Mouse (Mus musculus): ENCODE results near the gene Cxadr. TPM values are rescaled to one million over a fixed set of nuclear protein-coding genes. Genes with fewer than 3 reads are reported as not detected.

Gene Cxadr
- total RNA-seq, 1 experiment from 2014 or later, result 0.32 TPM

GRCm38 (mm10) chr16:78302678-78303050, 1.4 kb downstream of the Cxadr start:
- no peak for ATAC-seq (replicated peaks; ENCODE audit: low read depth, poor library complexity, severe bottlenecking)

GRCm38 (mm10) chr16:78305606-78306100, 4.4 kb downstream of the Cxadr start:
- ATAC-seq (replicated peaks; ENCODE audit: low read depth, poor library complexity, severe bottlenecking), result no peak

- no peak for ATAC-seq (replicated peaks; ENCODE audit: low read depth, poor library complexity, severe bottlenecking)
Measured at GRCm38 (mm10) chr16:78306606-78307005, 5.3 kb downstream of the Cxadr start.

DNA sequence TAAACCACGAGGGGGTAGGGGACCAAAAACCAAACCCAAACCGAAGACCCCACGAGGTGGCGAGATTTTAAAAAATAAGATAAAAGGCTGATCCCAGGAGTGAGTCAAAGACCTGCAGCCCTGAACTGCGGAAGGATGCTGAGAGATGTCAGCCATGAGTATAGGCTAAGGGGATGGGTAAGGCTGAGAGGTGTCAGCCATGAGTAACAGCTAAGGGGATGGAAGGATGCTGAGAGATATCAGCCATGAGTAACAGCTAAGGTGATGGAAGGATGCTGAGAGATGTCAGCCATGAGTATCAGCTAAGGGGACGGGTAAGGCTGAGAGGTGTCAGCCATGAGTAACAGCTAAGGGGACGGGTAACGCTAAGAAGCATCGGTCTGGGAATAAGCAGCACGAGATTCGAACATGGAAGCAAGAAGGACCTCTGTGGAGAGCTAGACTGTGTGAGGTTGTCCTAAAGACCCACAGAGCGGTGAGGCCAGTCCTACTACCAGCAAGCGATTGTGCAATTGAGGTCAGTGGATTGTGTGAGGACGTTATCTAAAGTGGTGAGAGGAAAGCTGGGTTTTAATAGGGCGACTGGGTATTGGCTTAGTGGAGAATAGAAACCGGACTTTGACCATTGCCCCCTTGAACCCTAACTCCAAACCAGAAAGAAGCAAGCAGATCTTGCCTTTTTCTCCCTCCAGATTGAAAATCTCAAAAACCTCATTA, 6.3 kb downstream of the Cxadr start:
- ATAC-seq (replicated peaks; ENCODE audit: low read depth, poor library complexity, severe bottlenecking), result no peak

GRCm38 (mm10) chr16:78309258-78309657, 8.0 kb downstream of the Cxadr start:
- no peak for ATAC-seq (replicated peaks; ENCODE audit: low read depth, poor library complexity, severe bottlenecking)

DNA sequence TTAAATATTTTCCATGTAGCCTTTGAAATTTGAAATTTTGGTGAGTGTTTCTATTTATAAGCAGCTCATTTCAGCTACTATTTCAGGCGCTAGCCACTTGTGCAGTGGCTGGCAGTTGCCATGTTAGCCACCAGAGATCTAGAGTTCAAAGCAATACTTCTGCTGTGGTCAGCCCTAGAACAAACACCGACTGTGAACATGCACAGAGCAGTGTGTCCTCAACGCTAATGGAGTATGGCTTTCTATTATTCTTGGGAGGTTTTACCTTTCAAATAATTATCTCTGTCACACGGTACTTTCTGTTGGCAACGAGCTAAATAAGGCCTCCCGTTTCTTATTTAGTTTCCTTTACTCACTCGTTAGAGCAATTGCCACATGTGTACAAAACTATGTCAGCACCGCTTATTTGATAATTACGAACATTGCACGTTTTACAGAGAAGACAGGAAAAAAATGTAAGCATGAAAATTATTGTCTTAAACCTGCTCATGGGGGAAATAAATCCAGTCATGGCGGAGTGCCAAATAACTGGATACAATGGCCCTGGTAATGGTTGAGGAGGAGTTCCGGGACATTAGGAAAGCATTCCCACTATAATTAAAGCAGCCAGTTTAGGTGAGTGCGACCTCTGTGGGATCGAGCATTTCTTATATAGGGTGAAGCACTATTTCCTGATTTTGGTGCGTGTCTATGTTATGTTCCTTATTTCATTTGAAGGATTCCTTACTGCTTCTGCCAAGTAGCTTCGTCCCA, 12.0 kb downstream of the Cxadr start:
- no peak for ATAC-seq (replicated peaks; ENCODE audit: low read depth, poor library complexity, severe bottlenecking)

- ATAC-seq (replicated peaks; ENCODE audit: low read depth, poor library complexity, severe bottlenecking), result no peak
Measured at GRCm38 (mm10) chr16:78314026-78314425, 12.7 kb downstream of the Cxadr start.

DNA sequence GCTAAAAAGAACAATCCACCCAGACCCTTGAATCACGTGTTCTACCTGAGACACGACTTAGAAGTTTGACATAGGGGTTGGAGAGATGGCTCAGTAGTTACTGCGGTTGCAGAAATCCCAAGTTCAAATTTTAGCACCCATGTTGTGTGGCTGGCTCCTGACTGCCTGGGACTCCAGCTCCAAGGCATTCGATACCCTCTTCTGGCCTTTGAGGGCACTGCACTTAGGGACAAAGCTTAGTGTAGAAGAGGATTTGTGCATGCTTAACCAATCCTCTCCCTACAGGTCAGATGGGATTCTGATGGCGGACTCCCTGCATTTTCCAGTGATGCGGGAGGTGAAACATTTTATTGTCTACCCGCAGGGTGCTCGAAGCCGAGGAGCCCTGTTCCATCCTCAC, 15.6 kb downstream of the Cxadr start:
- peak; percentile 99 for ATAC-seq (replicated peaks; ENCODE audit: low read depth, poor library complexity, severe bottlenecking)

- ATAC-seq (replicated peaks; ENCODE audit: low read depth, poor library complexity, severe bottlenecking), result no peak
Measured at GRCm38 (mm10) chr16:78317960-78318359, 16.7 kb downstream of the Cxadr start.

GRCm38 (mm10) chr16:78319711-78320110, 18.4 kb downstream of the Cxadr start:
- ATAC-seq (replicated peaks; ENCODE audit: low read depth, poor library complexity, severe bottlenecking), result no peak

DNA sequence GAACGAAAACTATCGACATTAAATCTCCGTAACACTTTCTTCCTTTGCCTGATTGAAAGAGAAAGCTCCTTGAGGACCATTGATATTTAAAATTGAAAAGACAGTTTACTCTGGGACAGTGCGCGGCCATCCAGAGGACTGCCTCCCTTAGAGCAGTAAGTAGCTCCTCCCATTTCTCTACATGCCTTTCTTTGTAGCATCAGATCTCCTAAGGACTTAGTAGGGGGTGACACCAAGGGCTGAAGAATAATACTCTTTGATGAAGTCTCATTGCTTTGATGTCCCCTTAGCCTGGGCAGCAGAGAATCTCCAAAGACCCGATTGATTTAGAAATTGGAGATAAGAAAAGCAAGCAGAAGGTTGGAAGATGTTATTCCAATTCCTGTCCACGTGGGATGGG, 20.3 kb downstream of the Cxadr start:
- ATAC-seq (replicated peaks; ENCODE audit: low read depth, poor library complexity, severe bottlenecking), result no peak

DNA sequence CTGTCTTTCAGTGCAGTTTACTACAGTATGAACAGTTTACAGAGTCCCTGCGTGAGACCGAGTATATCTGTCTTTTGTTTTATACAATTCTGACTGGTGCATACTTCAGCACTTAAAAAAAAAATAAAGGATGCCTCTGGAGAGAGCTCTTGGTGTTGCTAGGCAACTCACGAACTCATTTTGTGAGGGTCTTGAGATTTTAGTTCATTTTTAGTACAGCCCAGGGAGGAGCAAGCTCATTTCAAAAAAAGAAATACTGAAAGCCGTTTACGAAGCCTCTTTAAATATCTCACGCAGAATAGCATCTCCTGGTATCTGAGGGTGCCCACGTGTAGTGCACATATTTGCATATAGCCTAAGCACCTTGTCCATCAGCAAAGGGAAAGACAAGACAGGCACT, 20.9 kb downstream of the Cxadr start:
- no peak for ATAC-seq (replicated peaks; ENCODE audit: low read depth, poor library complexity, severe bottlenecking)

GRCm38 (mm10) chr16:78325972-78326848, 24.9 kb downstream of the Cxadr start:
- no peak for ATAC-seq (replicated peaks; ENCODE audit: low read depth, poor library complexity, severe bottlenecking)

DNA sequence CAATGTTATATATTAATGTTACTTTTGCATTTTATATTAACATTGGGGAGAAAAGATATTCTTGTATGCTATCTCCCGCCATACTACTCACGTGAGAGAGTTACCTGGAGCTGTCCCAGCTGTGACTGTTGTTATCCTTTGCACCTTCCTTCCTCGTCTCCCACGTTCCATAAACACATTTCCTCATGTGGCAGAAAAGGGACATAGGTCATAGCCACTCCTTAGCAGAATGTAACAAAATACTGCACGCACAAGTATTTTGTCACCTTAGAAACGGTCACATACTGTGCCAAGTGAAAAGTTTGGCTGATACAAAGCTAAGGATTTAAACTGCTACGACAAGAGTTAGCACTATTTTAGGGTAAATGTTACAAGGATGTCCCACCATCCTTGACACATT, 26.3 kb downstream of the Cxadr start:
- no peak for ATAC-seq (replicated peaks; ENCODE audit: low read depth, poor library complexity, severe bottlenecking)

DNA sequence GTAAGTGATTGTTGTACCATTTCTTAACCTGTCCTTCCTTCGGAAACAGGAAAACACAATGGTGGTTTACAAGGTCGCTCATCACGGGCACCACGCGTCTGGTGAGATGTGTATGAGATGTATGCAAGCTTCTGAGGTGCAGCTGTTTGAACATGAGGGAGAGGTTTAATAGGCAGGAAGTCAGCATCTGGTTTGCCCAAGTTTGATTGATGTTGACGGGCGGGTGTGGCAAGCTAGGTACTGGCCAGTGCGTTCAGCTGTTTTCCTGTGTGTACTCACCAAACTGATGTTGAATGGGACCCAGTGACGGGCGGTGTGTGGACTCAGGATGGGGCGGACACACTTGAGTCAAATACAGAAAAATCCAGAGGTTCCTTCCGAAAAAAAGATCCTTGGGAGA, 26.7 kb downstream of the Cxadr start:
- ATAC-seq (replicated peaks; ENCODE audit: low read depth, poor library complexity, severe bottlenecking), result no peak

GRCm38 (mm10) chr16:78337226-78337625, 35.9 kb downstream of the Cxadr start:
- ATAC-seq (replicated peaks; ENCODE audit: low read depth, poor library complexity, severe bottlenecking), result no peak

- ATAC-seq (replicated peaks; ENCODE audit: low read depth, poor library complexity, severe bottlenecking), result no peak
Measured at GRCm38 (mm10) chr16:78341356-78341755, 40.1 kb downstream of the Cxadr start.

DNA sequence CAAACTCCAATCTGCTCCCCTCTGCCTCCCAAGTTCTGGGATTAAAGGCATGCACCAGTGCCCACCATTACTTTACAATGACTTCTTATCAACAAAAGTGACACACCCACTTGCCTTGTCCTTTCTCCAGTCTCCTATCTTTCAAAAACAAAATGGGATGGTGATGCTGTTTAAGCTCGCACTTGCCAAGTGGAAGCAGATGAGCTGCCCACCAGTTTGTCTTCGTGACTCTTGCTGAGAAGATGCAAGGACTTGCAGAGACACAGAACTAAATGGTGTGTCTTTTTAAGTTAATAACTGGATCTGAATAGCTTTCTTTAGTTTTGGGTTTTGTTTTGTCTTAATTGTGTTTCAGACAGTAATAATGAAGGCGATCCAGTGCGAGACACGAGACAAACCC, 41.5 kb downstream of the Cxadr start:
- no peak for ATAC-seq (replicated peaks; ENCODE audit: low read depth, poor library complexity, severe bottlenecking)

DNA sequence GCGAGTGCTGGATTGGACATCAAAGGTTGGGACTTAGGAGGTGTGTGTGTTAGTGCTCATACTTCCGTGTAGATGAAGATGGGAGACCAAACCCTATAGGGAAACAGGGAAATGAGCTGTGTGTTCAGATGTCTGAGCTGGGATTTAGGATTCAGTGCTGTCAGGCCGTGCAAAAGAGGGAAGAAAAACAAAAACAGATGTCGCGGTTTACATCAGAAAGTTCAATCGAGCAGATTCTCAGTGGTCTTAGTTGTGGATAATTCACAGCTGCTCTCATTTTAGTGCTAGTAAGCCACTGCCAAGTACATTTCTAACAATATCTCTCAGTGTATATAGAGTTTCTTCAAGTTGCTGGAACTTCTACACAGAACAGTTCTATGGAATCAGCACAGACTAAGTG, 42.5 kb downstream of the Cxadr start:
- no peak for ATAC-seq (replicated peaks; ENCODE audit: low read depth, poor library complexity, severe bottlenecking)

DNA sequence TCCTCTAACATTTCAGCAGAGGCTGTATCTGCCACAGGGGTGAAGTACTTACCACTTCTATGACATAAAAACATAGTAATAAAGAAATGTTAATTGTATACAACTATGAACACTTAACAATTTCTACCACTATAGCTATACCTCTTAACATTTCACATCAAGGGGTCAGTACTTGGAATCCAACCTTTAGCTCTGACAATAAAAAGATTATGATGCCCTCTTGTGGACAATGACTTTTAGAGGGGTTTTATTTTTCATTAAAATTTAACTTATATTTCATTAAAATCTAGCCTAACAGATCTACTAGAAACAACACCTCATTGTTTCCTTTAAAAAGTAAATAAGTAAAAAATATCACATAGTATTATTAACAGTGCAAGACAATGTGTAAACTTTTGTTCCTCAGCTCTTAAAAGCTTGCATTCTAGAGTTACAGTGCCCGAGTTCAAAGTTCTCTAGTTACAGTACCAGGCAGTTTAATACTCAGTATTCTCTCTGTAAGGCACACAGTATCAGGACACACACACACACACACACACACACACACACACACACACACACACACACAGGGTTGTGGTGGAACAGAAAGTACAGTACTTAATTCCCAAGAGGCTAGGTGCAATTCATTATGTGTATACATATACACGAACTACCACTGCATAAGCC, 45.5 kb downstream of the Cxadr start:
- ATAC-seq (replicated peaks; ENCODE audit: low read depth, poor library complexity, severe bottlenecking), result no peak
